Mouse (Mus musculus): ENCODE measurements at regions not wholly inside any gene's neighbourhood (a gene's known extent, or its start where the extent isn't known, plus 50 kb on each side); places are given as distances from the start of the nearest gene placed in this dataset.

DNA sequence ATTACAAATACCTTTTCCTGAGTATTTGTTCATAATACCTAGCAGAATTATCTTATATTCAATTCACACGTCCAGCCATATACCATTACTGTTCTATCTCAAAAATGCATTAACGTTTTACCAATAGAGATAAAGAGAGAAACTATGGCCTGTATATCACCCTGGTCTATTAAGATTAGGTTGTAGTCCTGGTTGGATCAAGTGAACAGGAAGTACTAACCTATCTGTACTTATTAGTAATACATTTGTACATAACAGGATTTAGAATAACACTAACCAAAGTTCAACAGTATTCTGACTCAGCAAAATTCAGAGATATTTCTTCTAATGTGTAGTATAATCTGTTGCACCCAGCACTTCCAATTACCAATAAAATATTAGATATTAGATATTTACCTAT, 1208.9 kb downstream of the Brinp3 start:
- ChIA-PET POLR2A (no interaction called here), CTCF (no interaction called here)

DNA sequence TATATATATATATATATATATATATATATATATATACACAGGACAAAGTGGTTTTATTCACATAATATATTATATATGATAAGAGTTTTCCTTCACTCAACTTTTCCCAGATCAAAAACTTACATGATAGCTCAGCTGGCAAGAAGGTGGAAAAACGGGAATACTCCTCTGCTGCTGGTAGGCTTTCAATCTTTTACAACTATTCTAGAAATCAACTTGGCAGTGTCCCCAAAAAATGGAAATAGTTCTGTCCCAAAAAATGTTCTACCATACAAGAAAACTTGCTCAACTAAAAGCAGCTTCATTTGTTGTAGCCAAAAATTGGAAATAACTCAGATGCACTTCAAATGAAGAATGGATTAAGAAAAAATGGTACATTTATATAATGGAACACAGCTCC, 1235.4 kb downstream of the Brinp3 start:
- ChIA-PET CTCF (no interaction called here), POLR2A (no interaction called here)

DNA sequence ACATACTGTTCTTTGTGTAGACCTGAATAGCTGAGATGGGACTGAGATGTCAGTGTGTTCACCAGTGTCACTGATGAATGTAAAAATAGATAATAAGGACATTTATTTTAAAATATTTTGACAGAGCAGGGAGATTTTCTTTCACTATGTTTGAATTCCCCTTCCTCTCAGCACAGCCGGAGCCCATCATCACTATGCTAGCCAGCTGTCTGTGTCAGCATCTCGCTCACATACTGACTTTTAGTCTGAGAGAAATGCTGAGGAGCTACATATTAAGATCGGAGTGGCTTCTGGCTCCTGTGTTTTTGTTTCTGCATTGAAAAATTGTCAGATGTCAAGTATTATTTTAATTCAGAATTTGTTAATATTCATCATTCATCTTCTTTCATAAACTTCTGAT, 1271.5 kb downstream of the Brinp3 start:
- CTCF ChIA-PET: no interaction called here
- POLR2A ChIA-PET: no interaction called here

DNA sequence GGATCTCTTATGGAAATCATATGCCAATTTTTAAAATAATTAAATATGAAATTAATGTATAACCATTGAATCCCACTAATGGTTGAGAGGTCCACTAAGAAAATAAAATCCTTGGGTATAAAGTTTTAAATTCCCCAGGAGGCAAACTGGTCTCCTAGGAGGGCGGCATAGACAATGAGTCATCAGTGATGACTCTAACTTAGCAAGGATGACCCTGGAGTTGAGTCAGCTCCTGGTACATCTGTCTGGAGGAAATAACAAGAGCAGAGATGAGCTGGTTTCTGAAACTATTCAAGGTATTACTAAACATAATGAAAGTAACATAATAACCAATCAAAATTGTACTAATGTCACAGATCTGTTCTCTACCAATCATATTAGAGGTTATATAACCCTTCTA, 1308.2 kb downstream of the Brinp3 start:
- POLR2A ChIA-PET: no interaction called here
- CTCF ChIA-PET: interaction anchor here in 1 of 4 experiments (0.7 kb wide), 1 partner anchor 1289 kb away, joined by 4 read pairs; no protein-coding TSS in a partner anchor
